Mouse (Mus musculus) left cerebral cortex, adult 11 months (tissue): ENCODE results near the gene Fut7.
A peak's percentile ranks its signal among the peaks of the same experiment; 100 is the strongest.
"Not testable (repeated sequence)": the region's sequence is repeated elsewhere in the genome, so short reads cannot be mapped to it uniquely, and the experiment has no call there.

Experiments
- DNase-seq: peaks from one replicate; pipeline ENCODE4 v3.0.0; 2022; ENCODE audit warnings: low spot score

Fut7 gene

GRCm38 (mm10) chr2:25422587-25423410, at the start of gene Fut7:
TSS of gene Fut7 (plus strand) at chr2:25423267.
- DNase-seq, result no peak

- DNase-seq, result no peak
Measured at GRCm38 (mm10) chr2:25373431-25373830, 49.6 kb upstream of the Fut7 start.

GRCm38 (mm10) chr2:25376589-25376988, 46.5 kb upstream of the Fut7 start:
- DNase-seq, result no peak

- no peak for DNase-seq
Measured at GRCm38 (mm10) chr2:25384492-25384891, 38.6 kb upstream of the Fut7 start.

GRCm38 (mm10) chr2:25391266-25391665, 31.8 kb upstream of the Fut7 start:
- no peak for DNase-seq

GRCm38 (mm10) chr2:25394281-25395221, 28.5 kb upstream of the Fut7 start:
- DNase-seq, result no peak

- DNase-seq, result no peak
Measured at GRCm38 (mm10) chr2:25395721-25396596, 27.1 kb upstream of the Fut7 start, which contains the start of gene Entpd2. TSS of gene Entpd2 (plus strand) at chr2:25395874.

- DNase-seq, result no peak
Measured at GRCm38 (mm10) chr2:25396597-25396983, 26.5 kb upstream of the Fut7 start.

- no peak for DNase-seq
Measured at GRCm38 (mm10) chr2:25397010-25397409, 26.1 kb upstream of the Fut7 start.

- DNase-seq, result no peak
Measured at GRCm38 (mm10) chr2:25398065-25398464, 25.0 kb upstream of the Fut7 start.

- DNase-seq, result no peak
Measured at GRCm38 (mm10) chr2:25399051-25399450, 24.0 kb upstream of the Fut7 start, which contains the start of gene Npdc1. TSS of gene Npdc1 (plus strand) at chr2:25399351.

- no peak for DNase-seq
Measured at GRCm38 (mm10) chr2:25400291-25400690, 22.8 kb upstream of the Fut7 start.

GRCm38 (mm10) chr2:25400764-25401163, 22.3 kb upstream of the Fut7 start:
- DNase-seq, result peak; percentile 41

GRCm38 (mm10) chr2:25402377-25402971, 20.6 kb upstream of the Fut7 start:
- DNase-seq, result peak; percentile 66

- DNase-seq, result peak; percentile 86
Measured at GRCm38 (mm10) chr2:25402972-25403601, 20.0 kb upstream of the Fut7 start.

GRCm38 (mm10) chr2:25403994-25404393, 19.1 kb upstream of the Fut7 start:
- no peak for DNase-seq

GRCm38 (mm10) chr2:25408908-25409307, 14.2 kb upstream of the Fut7 start:
- no peak for DNase-seq

- DNase-seq, result not testable (repeated sequence)
Measured at GRCm38 (mm10) chr2:25413436-25413835, 9.6 kb upstream of the Fut7 start.

- no peak for DNase-seq
Measured at GRCm38 (mm10) chr2:25417426-25417825, 5.6 kb upstream of the Fut7 start.

- no peak for DNase-seq
Measured at GRCm38 (mm10) chr2:25421896-25422295, 1.2 kb upstream of the Fut7 start.

- DNase-seq, result no peak
Measured at GRCm38 (mm10) chr2:25423626-25424025, 559 bp downstream of the Fut7 start.
